Mouse (Mus musculus) cerebellum, adult 11-12 months (tissue): Measurements from ENCODE around the gene Itpr1.

ENCODE experiments used
- DNase-seq: peaks from one replicate; pipeline ENCODE4 v3.0.0; 2022

Gene Itpr1

DNA sequence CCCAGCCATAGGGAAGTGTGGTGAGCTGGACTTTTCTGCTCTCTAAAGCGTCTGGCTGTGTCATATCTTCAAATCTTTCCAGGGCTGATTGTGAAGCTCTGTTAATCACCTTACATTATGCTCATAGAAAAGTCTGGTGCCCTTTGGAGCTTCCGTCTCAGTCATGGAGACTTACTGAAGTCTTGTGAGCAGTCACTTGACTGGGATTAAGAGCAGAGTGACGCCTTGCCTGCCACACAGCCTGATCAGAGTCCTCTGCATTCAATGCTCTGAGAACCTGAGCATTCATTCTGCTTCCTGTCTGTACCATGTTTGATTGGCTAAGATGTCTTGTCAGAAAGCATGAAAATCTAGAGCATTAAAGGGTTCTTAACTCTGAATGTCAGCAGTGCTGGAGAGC lies 314.7 kb downstream of the Itpr1 start:
- no peak for DNase-seq

DNA sequence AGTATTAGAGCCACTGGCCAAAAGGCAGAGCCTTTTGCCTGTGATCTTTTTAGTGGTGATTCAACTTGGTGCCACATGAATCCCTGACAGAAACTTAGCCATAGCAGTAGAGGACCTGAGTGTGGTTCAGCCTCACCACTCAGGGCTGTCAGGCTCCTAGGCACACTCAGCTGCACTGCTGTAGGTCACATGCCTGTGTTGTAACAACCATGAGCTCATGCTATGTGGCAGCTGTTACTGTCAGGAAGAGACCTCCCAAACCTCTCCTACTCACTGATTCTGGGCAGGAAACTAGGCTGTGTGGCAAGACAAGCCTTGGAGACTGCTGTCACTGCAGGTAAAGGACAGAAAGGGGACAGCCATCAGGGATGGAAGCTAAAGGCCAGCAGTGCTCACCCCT lies 315.1 kb downstream of the Itpr1 start:
- no peak for DNase-seq

DNA sequence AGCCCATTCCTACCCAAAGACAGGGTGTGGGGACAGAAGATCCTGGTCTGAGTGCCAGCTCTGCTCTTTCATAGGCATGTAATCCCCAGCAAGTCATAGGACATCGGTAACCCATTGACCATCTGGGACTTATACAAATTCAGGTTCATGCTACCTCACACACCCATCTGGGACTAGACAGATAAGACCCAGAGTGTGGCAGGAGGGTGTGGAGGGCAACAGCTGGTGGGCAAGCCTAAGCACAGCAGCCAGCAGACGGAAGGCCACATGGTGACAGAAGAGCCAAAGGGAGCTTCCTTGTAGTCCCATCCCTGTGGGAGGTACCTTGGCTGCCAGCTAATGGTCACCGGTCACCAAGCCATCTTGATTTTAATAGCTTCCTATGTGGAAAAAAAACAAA lies 316.3 kb downstream of the Itpr1 start:
- no peak for DNase-seq

DNA sequence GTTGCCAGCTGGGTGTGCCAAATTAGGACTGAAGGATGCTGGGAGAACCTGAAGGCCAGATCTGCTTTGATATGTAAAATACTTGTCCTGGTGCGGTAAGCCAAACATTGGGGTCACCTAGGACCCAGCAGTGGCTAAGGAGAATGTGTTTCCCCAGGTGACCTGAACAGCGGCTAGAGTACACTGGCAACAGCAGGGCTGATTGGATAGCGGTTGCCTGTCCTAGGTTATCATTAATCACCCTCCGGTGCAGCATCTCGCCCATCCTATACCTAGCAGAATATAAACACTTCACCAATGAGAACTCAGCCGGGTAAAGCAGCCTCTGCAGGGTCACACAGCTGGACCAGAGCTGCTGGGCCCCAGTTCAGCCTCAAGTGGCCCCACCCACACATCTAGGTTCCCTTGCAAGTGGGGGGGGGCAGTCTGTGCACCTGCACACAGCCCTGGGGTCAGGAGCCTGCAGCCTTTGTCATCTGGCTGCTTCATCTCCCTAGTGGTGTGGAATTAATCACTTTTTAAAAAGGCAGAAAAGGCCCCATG lies 318.0 kb downstream of the Itpr1 start:
- no peak for DNase-seq

DNA sequence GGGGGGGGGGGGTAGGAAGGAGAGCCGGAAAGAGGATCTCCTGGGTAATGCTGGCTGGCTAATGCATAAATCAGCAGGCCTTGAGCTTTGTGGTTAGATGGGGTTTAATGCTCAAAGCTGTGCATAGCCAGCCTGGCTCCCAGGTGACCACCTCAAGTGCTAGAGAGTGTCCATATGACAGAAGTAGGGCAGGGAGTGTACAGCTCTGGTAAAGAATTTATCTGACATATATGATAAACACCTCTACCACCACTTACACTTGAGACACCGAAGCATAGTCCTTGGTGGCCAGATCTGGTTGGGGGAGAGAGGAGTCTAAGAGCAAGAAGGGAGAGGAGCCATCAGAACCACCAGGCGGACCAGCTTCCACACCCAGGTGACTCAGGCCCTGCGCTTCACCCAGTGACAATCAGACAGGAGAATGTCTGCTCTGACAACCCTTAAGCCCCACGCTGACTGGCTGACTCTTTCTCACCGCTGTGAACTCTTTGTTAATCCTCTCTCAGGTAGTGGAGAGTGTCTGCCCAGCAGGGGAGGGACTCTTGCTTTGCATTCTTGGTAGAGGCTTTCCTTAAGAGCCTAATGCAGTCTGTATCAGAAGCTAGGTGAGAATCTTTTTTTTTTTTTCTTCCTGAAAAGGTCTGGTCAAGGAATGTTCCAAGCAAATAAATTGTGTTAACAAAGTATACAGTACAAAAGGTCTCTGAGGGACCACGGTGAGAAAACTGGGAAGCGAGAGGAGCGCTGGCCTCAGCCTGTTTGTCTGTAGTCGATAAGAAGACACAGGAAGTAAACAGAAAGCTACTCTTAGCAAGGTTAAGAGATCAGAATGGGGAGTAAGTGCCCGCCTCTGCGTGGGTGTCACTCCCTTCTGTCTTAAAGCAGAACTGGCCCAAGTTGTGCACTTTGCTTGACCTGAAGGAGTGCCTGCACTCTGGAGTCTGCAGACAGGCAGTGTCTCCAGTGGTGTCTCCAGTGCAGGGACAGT lies 318.7 kb downstream of the Itpr1 start:
- DNase-seq, result no peak

DNA sequence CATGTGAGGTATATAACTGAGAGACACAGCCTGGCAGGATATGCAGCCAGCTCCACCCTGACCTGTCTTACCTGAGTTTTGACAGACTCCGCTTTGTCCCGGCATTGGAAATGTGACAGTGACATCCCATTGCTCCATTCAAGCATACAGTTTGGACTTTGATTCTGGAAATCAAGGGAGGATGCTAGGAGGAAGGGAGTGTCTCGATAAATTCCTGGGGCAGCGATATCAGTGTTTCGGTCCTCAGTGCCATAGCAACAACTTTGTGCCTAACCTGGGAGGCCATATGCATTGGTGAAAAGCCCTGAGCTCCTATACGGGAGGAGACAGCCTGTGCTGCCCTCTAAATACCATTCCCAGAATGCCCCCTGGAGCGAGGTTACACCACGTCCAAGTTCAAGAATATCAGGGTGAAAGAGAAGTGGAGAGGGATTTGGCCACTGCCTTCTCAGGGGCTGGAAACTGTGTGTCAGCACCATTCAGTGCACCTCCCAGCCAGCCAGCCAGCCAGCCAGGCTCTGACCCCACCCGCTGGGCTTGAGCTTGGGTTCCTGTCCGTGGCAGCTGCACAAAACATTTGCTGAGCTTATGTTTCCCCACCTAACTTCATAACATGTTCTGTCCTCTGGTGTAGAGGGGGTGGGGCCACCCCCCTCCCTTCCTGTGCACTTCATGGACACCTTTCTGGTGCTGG lies 319.7 kb downstream of the Itpr1 start:
- no peak for DNase-seq

DNA sequence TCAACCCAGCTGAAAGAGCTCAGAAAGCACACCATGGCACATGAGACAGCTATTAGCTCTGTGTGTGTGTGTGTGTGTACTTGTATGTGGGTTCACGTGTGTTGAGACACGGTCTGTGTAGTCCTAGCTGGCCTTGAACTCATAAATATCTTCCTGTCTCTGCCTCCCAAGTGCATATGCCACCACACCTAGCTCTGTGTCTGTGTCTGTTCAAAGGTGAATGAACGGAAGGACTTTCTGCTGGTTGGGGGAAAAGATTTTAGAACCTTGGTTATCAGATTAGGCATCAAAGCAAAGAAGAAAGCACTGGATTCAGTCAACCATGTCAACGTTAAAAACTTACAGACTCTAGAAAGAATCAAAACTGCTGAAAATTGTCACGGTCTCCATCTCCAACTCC lies 321.2 kb downstream of the Itpr1 start:
- DNase-seq, result no peak

DNA sequence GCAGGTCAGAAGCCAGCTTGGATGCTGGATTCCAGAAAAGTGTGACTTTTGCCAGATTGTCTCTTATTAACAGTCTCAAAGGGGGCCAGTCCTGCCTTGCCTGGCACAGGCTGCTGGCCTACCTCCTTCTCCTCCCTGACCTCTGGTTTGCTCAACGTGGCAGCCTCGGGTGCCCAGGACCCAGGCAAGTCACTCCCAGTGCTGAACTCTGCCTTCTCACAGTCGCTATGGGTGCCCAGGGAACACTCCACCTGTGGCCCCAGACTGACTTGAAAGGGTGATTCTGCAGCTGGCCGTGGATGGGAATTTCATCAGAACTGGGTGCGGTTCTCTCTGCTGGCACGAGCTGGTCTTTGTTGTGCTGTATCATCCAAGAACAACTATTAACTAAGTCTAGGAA lies 321.7 kb downstream of the Itpr1 start:
- DNase-seq, result no peak

DNA sequence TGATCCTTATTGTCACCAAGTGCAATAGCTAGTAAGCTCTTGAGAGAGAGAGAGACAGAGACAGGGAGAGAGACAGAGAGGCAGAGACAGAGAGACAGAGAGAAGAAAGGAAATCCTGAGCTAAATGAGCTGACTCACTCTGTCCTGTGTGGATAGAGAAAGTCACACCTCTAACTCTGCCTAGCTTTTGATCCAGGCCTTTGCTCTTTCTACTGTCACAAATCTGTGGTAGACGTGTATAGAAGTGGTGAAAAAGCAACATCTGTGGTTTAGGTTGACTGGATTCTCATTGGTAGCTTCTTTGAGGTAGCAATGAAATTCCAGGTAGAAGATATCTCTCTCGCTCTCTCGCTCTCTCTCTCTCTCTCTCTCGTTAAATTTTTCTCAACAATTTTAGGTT lies 322.4 kb downstream of the Itpr1 start:
- DNase-seq, result no peak

DNA sequence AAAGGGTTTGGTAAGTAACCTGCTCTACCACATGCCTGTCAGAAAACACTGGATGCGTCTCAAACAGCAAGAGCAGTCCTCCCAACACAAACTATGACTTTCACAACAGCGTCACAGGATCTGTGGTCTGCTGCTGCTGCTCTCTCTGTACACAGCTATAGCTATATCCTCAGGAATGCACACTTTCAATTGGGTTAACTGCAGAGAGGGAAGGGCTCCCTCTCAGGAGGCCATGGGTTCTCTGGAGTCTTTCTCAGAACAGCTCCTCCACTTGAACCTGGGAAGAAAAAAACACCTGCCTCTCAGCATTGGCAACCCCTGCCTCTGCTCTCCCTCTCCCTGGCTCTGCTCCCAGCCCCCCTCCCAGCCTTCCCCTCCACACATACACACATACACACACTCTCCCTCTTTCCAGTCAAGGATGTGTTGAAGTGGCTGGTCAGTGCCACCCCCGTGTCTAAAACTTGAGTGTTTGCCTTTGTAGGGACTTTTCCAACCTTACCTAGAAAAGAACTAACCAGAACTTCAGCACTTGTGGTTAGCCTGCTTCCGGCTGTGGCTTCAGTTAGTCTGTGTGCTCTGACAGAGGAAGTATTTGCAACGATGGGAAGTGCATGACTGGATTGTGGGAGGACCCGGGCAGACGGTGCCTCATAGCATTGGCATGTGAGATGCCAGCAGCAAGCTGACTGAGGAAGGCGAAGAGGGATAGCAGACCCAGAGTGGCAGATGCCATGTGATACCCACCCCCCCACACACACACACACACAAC lies 323.8 kb downstream of the Itpr1 start:
- no peak for DNase-seq

DNA sequence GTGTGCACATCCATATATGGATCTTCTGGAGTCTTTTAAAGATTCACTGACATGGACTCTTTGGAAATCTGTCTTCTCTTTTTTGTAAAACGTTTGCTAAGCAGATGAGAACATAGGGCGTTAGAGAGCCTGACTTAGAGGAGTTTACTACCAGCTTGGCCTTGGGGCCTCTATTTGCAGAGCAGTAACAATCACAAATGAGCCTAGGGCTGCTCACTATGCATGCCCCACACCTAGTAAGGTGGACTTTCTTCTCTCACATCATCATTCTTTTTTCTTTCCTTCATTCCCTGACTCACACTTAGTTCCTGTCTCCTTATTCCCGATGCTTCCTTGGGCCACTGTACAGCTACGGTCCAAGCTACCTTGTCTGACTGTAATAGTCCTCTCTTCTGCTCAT lies 325.5 kb downstream of the Itpr1 start:
- DNase-seq, result no peak

DNA sequence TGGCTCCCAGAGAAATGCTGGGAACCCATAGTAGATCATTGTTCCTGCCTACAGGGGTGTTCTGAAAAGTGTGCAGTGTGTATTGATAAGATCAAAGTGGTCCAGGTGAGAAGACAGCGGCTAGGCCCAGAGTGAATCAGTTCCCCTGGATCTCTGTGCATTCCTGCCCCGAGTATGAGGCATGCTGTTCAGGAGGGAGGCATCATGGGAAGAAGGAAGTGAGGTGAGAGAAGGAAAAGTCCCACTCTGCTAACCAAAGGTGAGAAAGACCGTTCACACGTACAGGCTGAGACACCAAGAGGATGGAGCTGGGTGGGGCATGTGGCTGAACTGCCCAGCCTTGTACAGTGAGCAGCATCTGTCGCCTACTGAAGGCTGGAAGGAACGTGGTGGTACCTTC lies 327.5 kb downstream of the Itpr1 start:
- DNase-seq, result no peak

DNA sequence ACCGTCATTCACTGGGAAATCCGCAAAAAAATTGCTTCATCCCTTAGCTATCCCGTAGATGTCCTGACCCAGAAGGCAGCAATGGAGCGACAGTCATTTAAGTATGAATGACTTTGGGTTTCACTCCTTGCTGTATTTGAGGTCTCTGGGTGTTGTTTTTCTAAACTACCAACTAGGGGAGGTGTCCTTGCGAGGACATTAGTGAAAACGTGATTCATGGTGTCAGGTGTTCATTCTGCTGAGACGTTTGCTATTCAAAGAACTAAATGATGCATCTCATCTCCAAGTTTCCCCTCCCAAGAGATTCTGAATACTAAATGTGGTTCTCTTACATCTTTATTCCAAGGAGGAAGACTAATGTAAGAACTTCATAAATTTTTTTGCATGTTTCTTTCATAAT lies 332.0 kb downstream of the Itpr1 start:
- DNase-seq, result no peak

DNA sequence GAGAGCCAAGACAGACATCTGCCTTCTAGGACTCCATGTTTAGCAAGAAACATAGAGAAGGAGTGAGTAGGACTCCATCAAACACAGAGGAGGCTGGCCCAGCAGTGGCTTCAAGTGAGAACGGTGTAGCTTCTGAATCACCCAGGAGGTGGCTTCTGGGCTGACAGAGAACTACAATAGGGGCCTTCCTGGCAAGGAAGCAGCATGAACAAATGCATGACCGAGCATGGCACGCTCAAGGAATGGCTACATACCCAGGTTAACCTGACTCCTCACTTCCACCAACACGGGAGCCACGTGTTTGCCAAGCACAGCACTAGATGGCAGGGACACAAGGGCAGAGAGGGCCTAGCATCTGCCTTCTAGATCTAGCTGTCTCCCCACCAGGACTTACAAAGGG lies 332.6 kb downstream of the Itpr1 start:
- no peak for DNase-seq

DNA sequence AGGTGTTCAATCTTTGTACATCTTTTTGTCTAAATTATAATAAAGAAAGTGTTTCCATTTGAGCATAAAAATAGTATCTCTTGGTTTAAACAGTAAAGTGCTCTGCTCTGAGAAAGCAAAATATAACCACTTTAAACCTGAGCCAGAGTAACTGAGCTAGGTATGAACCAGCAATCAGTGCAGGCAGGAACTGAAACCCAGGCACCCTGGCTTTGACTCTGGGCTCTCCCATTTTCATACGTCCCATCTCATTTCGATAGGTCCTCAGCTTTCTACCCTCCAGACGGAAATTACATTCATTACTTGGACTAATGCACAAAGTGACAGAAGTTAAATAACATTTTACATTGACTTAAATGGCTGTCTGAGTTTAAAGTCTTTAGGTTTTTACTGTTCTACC lies 335.5 kb downstream of the Itpr1 start:
- no peak for DNase-seq

DNA sequence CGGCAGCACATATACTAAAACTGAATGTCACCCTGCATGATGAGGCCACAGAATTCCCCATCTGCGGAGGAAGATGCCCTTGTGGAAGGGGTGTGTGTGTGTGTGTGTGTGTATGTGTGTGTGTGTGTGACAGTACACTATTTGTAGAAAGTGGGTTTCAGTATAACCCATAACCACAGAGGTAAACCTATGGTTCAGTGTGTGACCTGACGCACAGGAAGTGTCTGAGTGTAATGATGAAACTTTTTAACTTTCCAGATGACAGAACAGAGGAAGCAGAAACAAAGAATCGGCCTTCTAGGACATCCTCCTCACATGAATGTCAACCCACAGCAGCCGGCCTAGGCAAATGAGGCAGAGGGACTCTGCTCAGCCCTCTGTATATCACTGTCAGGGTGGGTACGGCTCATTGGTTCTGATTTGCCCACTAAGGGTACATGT lies 336.6 kb downstream of the Itpr1 start:
- DNase-seq, result no peak

DNA sequence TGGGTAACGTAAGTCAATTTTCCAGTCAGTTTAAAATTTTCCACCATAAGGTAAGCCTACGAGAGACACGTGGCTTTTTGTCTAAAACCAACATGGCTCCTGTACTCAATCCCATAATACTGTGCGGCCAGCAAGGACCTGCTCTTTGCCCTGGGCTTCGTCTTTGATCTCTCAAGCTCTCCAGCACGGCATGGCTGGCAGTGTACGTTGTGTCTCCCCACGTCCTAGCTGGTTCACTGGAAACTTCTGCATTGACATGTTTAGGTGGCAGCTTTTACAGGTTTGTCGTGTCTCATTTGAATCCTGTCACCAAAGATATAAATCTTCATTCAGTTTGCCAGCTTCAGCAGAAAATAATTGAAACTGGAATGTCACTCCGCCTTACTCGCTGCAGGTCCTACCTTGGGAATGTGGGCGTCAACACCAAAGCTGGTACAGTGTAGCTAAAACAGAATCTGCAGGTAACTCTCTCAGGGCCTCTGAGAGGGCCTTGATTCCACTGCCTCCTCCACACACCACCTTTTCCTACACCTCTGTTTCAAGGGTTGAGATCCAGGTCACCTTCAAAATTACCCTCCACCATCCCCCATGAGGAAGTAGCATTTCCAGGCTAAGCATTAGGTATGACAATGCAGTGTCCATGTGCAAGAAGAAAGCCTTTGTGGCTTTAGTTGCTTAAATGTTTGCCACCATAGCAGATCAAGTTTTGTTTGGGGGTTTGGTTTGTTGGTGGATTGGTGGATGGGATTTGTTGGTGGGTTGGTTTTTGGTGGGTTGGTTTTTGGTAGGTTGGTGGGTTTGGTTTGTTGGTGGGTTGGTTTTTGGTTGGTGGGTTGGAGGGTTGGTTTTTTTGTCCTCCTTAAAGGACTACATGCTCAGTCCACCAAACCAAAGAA lies 339.1 kb downstream of the Itpr1 start:
- no peak for DNase-seq

DNA sequence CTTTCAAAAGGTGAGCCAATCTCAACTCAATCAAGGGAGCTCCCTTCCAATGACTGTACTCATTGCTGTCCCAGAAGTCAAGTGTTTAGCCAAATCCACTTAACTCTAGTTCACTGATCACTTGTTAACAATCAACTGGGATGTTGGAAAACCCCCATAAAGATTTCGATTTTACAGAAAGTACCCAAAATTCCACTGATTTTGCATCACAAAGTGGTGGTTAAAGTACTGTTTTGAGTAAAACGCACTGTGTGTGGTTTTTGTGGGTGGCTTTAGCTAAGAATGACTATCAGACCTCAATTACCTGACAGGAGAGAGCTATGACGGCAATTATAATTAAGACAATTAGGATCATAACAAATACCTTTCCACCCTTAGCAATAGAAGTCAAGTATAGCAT lies 340.1 kb downstream of the Itpr1 start:
- DNase-seq, result no peak

DNA sequence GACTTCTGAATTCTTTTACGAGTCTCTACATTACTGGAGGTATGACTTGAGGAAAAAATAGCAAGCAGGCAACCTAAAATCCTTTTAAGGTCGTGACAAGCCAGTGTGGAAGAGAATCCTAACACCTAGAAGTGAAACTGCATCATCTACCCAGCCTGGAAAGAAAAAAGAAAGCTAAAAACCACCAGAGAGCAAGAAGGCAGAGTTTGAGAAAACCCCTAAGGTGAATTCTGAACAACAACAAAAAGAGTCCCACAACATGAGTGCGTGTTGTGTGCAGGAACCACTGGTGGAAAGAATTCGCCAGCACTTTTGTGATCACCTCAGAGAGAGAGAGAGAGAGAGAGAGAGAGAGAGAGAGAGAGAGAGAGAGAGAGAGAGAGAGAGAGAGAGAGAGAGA lies 340.6 kb downstream of the Itpr1 start:
- DNase-seq, result no peak

DNA sequence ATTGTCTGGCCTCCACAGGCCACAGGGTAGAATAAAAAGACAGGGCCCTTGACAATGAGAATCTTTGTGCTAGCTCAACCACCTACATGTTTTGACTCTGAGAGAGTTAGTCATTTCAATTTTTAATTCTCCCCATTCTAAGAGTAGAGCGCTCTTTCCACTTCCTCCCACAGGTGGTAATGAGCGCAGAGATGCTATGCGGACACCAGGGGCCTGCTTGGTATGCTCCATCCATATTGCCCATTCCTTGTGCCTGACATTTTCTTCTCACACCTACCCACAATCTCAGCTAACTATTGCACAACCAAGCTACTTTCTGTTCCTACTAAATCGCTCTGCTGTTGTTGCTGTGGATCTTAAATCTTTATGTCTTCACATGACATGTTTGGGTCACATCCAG lies 341.5 kb downstream of the Itpr1 start:
- no peak for DNase-seq

DNA sequence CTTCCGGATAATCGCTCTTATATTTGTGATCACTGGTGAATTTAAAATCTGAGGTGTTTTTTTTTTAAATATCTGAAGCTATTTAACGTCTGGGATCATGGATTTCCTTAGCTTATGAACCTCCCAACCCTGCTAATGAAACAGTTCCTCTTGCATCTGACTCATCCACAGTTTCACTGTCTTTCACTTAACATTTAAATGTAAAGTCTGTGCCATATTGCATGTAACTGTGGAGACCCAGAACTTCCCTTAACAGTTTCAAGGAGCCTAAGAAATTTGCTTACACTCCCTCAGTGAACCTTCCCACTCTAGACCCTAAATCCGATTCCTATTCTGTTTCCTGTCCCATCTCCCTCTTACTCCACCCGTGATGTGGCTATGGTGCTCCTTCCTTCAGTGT lies 342.0 kb downstream of the Itpr1 start:
- no peak for DNase-seq
